Mouse (Mus musculus): Measurements from ENCODE around the gene Cacna1h. TPM values are rescaled to one million over a fixed set of nuclear protein-coding genes. Genes with fewer than 3 reads are reported as not detected.
A peak's percentile ranks its signal among the peaks of the same experiment; 100 is the strongest.

Gene Cacna1h
- polyA plus RNA-seq, 1 experiment from 2014 or later: 5.9 TPM

GRCm38 (mm10) chr17:25430534-25430933 lies 3.0 kb downstream of the Cacna1h start:
- H3K27me3 ChIP-seq (ENCODE audit: control insufficient read depth, insufficient read depth, low read length): peaks cover 30% of the 10 kb centered on the region
- ATAC-seq (ENCODE audit: low FRiP score): no peak
- no peak for DNase-seq (ENCODE audit: low spot score)
- no peak overlapping the region for H3K4me3 ChIP-seq (ENCODE audit: low read depth, low read length)
- no peaks in the 10 kb centered on the region for H3K36me3 ChIP-seq (ENCODE audit: control insufficient read depth, insufficient read depth, low read length)
- no peak overlapping the region for H3K27ac ChIP-seq (ENCODE audit: low read depth, low read length)
- H3K9me3 ChIP-seq (ENCODE audit: control insufficient read depth, low read length): no peaks in the 10 kb centered on the region
- peak overlapping the region; percentile 37; the same call in 1 of the 2 replicates for H3K9ac ChIP-seq (ENCODE audit: low read depth, low read length)
- H3K4me2 ChIP-seq (replicated peaks; ENCODE audit: low read depth, low read length): peak overlapping the region; percentile 97; the same call in 1 of the 2 replicates
- H3K4me1 ChIP-seq (replicated peaks; ENCODE audit: control insufficient read depth, insufficient read depth, low read length): peaks cover 11% of the 10 kb centered on the region
- 54% methylated on average over 8 of the region's 8 CpGs for WGBS

DNA sequence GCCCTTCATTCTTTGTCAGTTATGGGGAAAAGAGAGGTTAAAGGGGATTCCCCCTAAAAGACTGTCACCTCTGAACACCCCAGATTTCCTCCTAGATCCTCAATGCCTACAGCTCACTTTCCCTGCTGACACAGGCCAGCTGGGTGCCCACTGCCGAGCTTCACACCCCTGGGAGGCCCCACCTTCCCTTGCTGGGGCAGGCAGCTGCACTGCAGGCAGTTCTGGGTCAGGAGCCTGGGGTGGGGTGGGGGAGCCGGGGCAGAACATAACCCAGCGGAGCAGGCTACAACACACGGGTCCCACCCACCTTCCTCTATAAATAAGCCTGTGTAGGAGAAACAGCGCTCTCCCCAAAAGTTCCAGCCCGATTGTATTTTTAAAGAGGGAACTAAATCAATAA lies 3.7 kb downstream of the Cacna1h start:
- peaks cover 11% of the 10 kb centered on the region for H3K4me1 ChIP-seq (replicated peaks; ENCODE audit: control insufficient read depth, insufficient read depth, low read length)
- no peaks in the 10 kb centered on the region for H3K9me3 ChIP-seq (ENCODE audit: control insufficient read depth, low read length)
- no peaks in the 10 kb centered on the region for H3K36me3 ChIP-seq (ENCODE audit: control insufficient read depth, insufficient read depth, low read length)
- no peak overlapping the region for H3K4me3 ChIP-seq (ENCODE audit: low read depth, low read length)
- no peak overlapping the region for H3K4me2 ChIP-seq (replicated peaks; ENCODE audit: low read depth, low read length)
- H3K27ac ChIP-seq (ENCODE audit: low read depth, low read length): no peak overlapping the region
- H3K9ac ChIP-seq (ENCODE audit: low read depth, low read length): no peak overlapping the region
- H3K27me3 ChIP-seq (ENCODE audit: control insufficient read depth, insufficient read depth, low read length): peaks cover 26% of the 10 kb centered on the region
- DNase-seq (ENCODE audit: low spot score): no peak
- no peak for ATAC-seq (ENCODE audit: low FRiP score)
- 54% methylated on average over 6 of the region's 6 CpGs for WGBS

DNA sequence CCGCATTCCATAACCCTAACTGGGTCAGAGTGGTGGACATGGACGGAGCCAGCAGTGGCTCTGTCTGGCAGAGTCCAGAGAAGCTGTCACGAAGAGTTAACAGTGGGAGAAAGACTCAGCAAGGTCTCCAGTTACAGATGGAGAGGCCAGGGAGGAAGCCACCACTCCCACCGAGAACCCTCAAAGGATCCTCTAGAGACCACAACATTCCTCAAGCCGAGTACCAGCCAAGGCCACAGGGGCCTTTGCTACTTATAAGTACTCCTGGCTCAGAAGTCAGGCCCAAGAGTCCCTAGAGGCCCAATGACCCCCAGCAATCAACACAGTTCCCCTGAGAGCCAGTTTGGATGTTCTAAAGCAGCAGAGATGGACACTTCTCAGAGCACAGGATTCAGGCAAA lies 4.3 kb downstream of the Cacna1h start:
- DNase-seq (ENCODE audit: low spot score) (no peak), ATAC-seq (ENCODE audit: low FRiP score) (no peak)
- Histone ChIP-seq H3K4me3 (ENCODE audit: low read depth, low read length) (no peak overlapping the region), H3K9ac (ENCODE audit: low read depth, low read length) (no peak overlapping the region), H3K4me2 (replicated peaks; ENCODE audit: low read depth, low read length) (no peak overlapping the region), H3K27me3 (ENCODE audit: control insufficient read depth, insufficient read depth, low read length) (peaks cover 26% of the 10 kb centered on the region), H3K27ac (ENCODE audit: low read depth, low read length) (no peak overlapping the region), H3K4me1 (replicated peaks; ENCODE audit: control insufficient read depth, insufficient read depth, low read length) (peaks cover 11% of the 10 kb centered on the region), H3K36me3 (ENCODE audit: control insufficient read depth, insufficient read depth, low read length) (no peaks in the 10 kb centered on the region), H3K9me3 (ENCODE audit: control insufficient read depth, low read length) (no peaks in the 10 kb centered on the region)
- WGBS: 42% methylated on average over 5 of the region's 5 CpGs

GRCm38 (mm10) chr17:25427441-25427840 lies 6.1 kb downstream of the Cacna1h start:
- DNase-seq (ENCODE audit: low spot score): no peak

DNA sequence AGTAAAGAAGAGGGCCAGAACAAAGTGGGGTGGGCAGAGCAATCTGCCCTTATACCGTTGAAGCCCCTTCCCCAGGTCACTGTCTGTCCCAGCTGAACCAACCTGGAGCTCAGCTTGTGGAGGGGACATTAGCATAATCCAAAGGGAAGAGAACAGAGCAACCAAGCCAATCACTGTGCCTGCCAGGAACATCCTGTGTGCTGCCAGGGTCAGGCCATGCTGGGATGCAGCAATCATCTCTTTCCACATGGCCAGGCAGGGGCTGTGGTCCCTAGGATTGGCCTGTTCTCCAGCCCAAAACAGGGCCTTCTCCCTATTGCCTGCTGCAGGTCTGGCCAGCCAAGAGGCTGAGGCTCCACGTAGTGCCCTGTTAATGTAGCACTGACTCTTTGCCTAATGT lies 7.6 kb downstream of the Cacna1h start:
- no peak for DNase-seq (ENCODE audit: low spot score)
- no peak overlapping the region for H3K4me2 ChIP-seq (replicated peaks; ENCODE audit: low read depth, low read length)
- H3K9me3 ChIP-seq (ENCODE audit: control insufficient read depth, low read length): no peaks in the 10 kb centered on the region
- no peak overlapping the region for H3K4me3 ChIP-seq (ENCODE audit: low read depth, low read length)
- WGBS: 70% methylated on average over 2 of the region's 2 CpGs
- no peaks in the 10 kb centered on the region for H3K36me3 ChIP-seq (ENCODE audit: control insufficient read depth, insufficient read depth, low read length)
- no peak overlapping the region for H3K9ac ChIP-seq (ENCODE audit: low read depth, low read length)
- no peak for ATAC-seq (ENCODE audit: low FRiP score)
- H3K4me1 ChIP-seq (replicated peaks; ENCODE audit: control insufficient read depth, insufficient read depth, low read length): peaks cover 11% of the 10 kb centered on the region
- H3K27ac ChIP-seq (ENCODE audit: low read depth, low read length): no peak overlapping the region
- H3K27me3 ChIP-seq (ENCODE audit: control insufficient read depth, insufficient read depth, low read length): peaks cover 8% of the 10 kb centered on the region; the same call in 1 of the 2 replicates

More at GRCm38 (mm10) chr17:25427441-25427840, 6.1 kb downstream of the Cacna1h start:
- Histone ChIP-seq H3K36me3 (ENCODE audit: control insufficient read depth, insufficient read depth, low read length) (no peaks in the 10 kb centered on the region), H3K4me2 (replicated peaks; ENCODE audit: low read depth, low read length) (no peak overlapping the region), H3K27ac (ENCODE audit: low read depth, low read length) (no peak overlapping the region), H3K4me1 (replicated peaks; ENCODE audit: control insufficient read depth, insufficient read depth, low read length) (peaks cover 11% of the 10 kb centered on the region), H3K9ac (ENCODE audit: low read depth, low read length) (no peak overlapping the region), H3K9me3 (ENCODE audit: control insufficient read depth, low read length) (no peaks in the 10 kb centered on the region), H3K27me3 (ENCODE audit: control insufficient read depth, insufficient read depth, low read length) (peaks cover 20% of the 10 kb centered on the region), H3K4me3 (ENCODE audit: low read depth, low read length) (no peak overlapping the region)
- ATAC-seq (ENCODE audit: low FRiP score): no peak
- 36% methylated on average over 10 of the region's 10 CpGs for WGBS

DNA sequence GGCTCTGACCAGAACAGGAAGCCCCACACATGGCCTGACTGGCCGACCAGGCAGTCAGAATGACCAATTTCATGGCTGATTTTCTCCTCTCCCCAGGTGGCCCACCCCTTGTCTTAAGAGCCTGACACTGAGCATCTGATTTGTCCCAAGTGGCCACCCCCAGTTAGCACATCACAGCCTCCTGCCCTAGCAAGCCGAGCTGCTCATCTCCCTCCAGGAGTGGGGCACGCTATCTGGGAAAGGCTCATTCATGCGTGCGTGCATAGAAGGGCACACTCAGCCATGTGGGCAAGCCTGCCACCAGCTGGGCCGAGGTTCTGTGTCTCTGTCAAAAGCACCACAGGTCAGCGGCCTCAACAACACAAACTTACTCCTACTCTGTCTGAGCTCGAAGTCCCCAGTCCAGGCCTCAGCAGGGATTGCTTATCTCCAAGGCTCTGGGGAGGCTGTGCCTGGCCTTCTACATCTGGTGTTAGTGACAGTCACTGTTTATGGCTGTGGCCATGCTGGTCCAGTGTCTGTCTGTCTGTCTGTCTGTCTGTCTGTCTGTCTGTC lies 9.0 kb downstream of the Cacna1h start:
- H3K4me1 ChIP-seq (replicated peaks; ENCODE audit: control insufficient read depth, insufficient read depth, low read length): peaks cover 8% of the 10 kb centered on the region; the same call in 1 of the 2 replicates
- H3K27me3 ChIP-seq (ENCODE audit: control insufficient read depth, insufficient read depth, low read length): peaks cover 3% of the 10 kb centered on the region; the same call in 1 of the 2 replicates
- H3K9me3 ChIP-seq (ENCODE audit: control insufficient read depth, low read length): no peaks in the 10 kb centered on the region
- H3K4me3 ChIP-seq (ENCODE audit: low read depth, low read length): no peak overlapping the region
- H3K36me3 ChIP-seq (ENCODE audit: control insufficient read depth, insufficient read depth, low read length): no peaks in the 10 kb centered on the region
- no peak overlapping the region for H3K27ac ChIP-seq (ENCODE audit: low read depth, low read length)
- 30% methylated on average over 8 of the region's 8 CpGs for WGBS
- no peak overlapping the region for H3K9ac ChIP-seq (ENCODE audit: low read depth, low read length)
- DNase-seq (ENCODE audit: low spot score): no peak
- ATAC-seq (ENCODE audit: low FRiP score): no peak
- no peak overlapping the region for H3K4me2 ChIP-seq (replicated peaks; ENCODE audit: low read depth, low read length)

DNA sequence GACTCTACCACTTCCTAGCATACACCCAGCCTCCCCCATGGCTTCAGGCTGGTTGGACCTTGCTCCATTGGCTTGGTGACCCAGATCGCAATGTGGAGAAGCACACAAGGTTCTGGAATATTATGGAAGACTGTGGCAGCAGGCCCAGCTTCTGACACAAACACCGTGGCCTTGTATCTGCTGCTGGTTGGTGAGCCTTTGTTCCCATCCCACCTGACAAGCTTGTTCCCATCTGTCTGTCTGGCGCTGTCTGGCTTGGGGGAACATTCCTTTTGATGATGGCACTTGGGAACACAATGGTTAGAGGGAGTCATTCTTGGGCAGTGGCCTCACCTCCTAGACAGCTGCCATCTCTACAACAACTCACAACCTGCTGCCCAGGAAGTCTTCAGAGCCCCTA lies 12.6 kb downstream of the Cacna1h start:
- Histone ChIP-seq H3K4me3 (ENCODE audit: low read depth, low read length) (no peak overlapping the region), H3K4me1 (replicated peaks; ENCODE audit: control insufficient read depth, insufficient read depth, low read length) (peaks cover 24% of the 10 kb centered on the region), H3K9me3 (ENCODE audit: control insufficient read depth, low read length) (no peaks in the 10 kb centered on the region), H3K9ac (ENCODE audit: low read depth, low read length) (no peak overlapping the region), H3K4me2 (replicated peaks; ENCODE audit: low read depth, low read length) (no peak overlapping the region), H3K27me3 (ENCODE audit: control insufficient read depth, insufficient read depth, low read length) (no peaks in the 10 kb centered on the region), H3K36me3 (ENCODE audit: control insufficient read depth, insufficient read depth, low read length) (no peaks in the 10 kb centered on the region), H3K27ac (ENCODE audit: low read depth, low read length) (no peak overlapping the region)
- no peak for ATAC-seq (ENCODE audit: low FRiP score)
- 87% methylated on average over 3 of the region's 3 CpGs for WGBS
- DNase-seq (ENCODE audit: low spot score): no peak

GRCm38 (mm10) chr17:25418926-25419325 lies 14.7 kb downstream of the Cacna1h start:
- WGBS: 29% methylated on average over 9 of the region's 9 CpGs
- Histone ChIP-seq H3K4me3 (ENCODE audit: low read depth, low read length) (no peak overlapping the region), H3K9ac (ENCODE audit: low read depth, low read length) (no peak overlapping the region), H3K9me3 (ENCODE audit: control insufficient read depth, low read length) (no peaks in the 10 kb centered on the region), H3K4me2 (replicated peaks; ENCODE audit: low read depth, low read length) (no peak overlapping the region), H3K27me3 (ENCODE audit: control insufficient read depth, insufficient read depth, low read length) (no peaks in the 10 kb centered on the region), H3K27ac (ENCODE audit: low read depth, low read length) (no peak overlapping the region), H3K36me3 (ENCODE audit: control insufficient read depth, insufficient read depth, low read length) (no peaks in the 10 kb centered on the region), H3K4me1 (replicated peaks; ENCODE audit: control insufficient read depth, insufficient read depth, low read length) (peaks cover 35% of the 10 kb centered on the region)
- DNase-seq (ENCODE audit: low spot score) (peak; percentile 57), ATAC-seq (ENCODE audit: low FRiP score) (0 out of 2 replicates have a peak, but pooled peaks have one; percentile 36)

DNA sequence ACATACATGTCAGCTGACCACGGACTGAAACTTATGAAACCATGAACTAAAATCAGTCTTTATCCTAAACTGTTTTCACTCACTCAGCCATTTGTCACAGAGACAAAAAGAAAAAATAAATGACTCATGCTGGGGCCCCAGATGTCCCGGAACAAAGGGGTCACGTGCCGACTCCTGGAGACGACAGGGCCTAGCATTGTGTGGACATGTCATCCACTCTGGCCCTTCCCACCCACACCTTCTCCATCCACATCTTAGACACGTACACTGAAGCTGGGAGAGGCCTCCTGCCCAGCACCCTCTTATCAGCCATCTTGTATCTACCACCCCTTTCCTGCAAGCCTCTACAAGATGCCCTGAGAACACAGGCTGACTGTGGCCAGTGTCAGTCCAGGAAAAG lies 15.6 kb downstream of the Cacna1h start:
- DNase-seq (ENCODE audit: low spot score): no peak
- WGBS: 58% methylated on average over 6 of the region's 6 CpGs
- Histone ChIP-seq H3K4me2 (replicated peaks; ENCODE audit: low read depth, low read length) (no peak overlapping the region), H3K4me3 (ENCODE audit: low read depth, low read length) (no peak overlapping the region), H3K27me3 (ENCODE audit: control insufficient read depth, insufficient read depth, low read length) (no peaks in the 10 kb centered on the region), H3K9me3 (ENCODE audit: control insufficient read depth, low read length) (no peaks in the 10 kb centered on the region), H3K36me3 (ENCODE audit: control insufficient read depth, insufficient read depth, low read length) (no peaks in the 10 kb centered on the region), H3K4me1 (replicated peaks; ENCODE audit: control insufficient read depth, insufficient read depth, low read length) (peaks cover 35% of the 10 kb centered on the region), H3K9ac (ENCODE audit: low read depth, low read length) (no peak overlapping the region), H3K27ac (ENCODE audit: low read depth, low read length) (no peak overlapping the region)
- no peak for ATAC-seq (ENCODE audit: low FRiP score)
